Mouse (Mus musculus) macrophage (primary cell): Measurements from ENCODE around the gene Prr36. TPM values are rescaled to one million over a fixed set of nuclear protein-coding genes. Genes with fewer than 3 reads are reported as not detected.
A peak's percentile ranks its signal among the peaks of the same experiment; 100 is the strongest.

ENCODE experiments used
- H3K27ac ChIP-seq: fragments of 350-480 bp; formaldehyde crosslinking; 2 replicates; pipeline ENCODE4 v1.9.0; 2021
- H3K36me3 ChIP-seq: fragments of 350-480 bp; formaldehyde crosslinking; 2 replicates; pipeline ENCODE4 v1.9.0; 2021; ENCODE audit errors: inconsistent target
- H3K4me3 ChIP-seq: fragments of 350-480 bp; formaldehyde crosslinking; 2 replicates; pipeline ENCODE4 v1.9.0; 2021; ENCODE audit errors: inconsistent target
- H3K79me2 ChIP-seq: fragments of 350-480 bp; formaldehyde crosslinking; 2 replicates; pipeline ENCODE4 v1.9.0; 2021; ENCODE audit errors: inconsistent target
- WGBS: methylation state at CpG from one replicate; pipeline ENCODE4 v1.1.7; 2026; ENCODE audit warnings: inconsistent platforms; ENCODE audit not compliant: missing documents; 5-methylcytosine and 5-hydroxymethylcytosine counted together
- polyA plus RNA-seq: library from polyadenylated mRNA; stranded (reverse); fragments of 250-400 nt; gene quantifications from 3 replicates; pipeline ENCODE4 v1.2.4, GENCODE M21; 2018; ENCODE audit warnings: inconsistent platforms

The Prr36 gene
- polyA plus RNA-seq, 1 experiment from 2014 or later, result 0.03 TPM

DNA sequence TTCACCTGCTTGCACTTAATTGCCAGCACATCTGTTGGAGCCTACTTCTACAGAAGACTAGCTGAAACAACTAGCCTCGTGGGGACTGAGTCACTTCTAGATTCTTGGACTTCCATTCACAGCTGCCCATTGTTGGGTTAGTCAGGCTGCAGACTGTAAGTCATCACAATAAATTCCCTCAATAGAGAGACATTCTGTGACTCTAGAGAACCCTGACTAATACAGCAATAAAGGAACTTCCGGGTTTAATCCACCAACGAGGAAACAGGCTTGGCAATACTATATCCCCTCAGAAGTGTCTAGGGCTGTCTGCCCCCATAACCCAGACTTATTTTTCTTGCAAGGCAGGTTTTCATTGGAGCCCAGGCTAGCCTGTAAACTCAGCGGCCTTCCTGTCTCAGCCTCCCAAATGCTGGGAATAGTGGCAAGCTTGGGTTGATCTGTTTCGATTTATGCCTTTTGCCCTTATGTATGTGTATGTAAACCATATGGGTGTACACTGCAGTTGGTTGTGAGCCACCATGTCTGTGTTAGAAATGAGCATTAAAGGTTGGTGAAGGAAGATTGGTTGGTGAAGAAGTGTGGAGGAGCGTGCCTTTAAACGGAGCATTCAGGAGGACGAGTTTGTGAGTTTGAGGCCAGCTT is 35.0 kb upstream of the Prr36 start:
- Histone ChIP-seq H3K79me2 (peaks cover 5% of the 10 kb centered on the region; the same call in 1 of the 2 replicates), H3K27ac (peak overlapping the region; percentile 36), H3K4me3 (peak overlapping the region; percentile 67), H3K36me3 (peaks cover 24% of the 10 kb centered on the region; the same call in 1 of the 2 replicates)
- 44% methylated on average over 8 of the region's 8 CpGs for WGBS

GRCm38 (mm10) chr8:4250306-4250970 is 33.2 kb upstream of the Prr36 start:
- 64% methylated on average over 23 of the region's 26 CpGs for WGBS
- peaks cover 30% of the 10 kb centered on the region for H3K36me3 ChIP-seq
- H3K79me2 ChIP-seq, result peaks cover 5% of the 10 kb centered on the region; the same call in 1 of the 2 replicates
- H3K27ac ChIP-seq, result no peak overlapping the region
- H3K4me3 ChIP-seq, result no peak overlapping the region

- H3K27ac ChIP-seq, result no peak overlapping the region
- 84% methylated on average over 22 of the region's 29 CpGs for WGBS
- H3K36me3 ChIP-seq, result peaks cover 34% of the 10 kb centered on the region
- no peak overlapping the region for H3K4me3 ChIP-seq
- H3K79me2 ChIP-seq, result peaks cover 3% of the 10 kb centered on the region; the same call in 1 of the 2 replicates
Measured at GRCm38 (mm10) chr8:4249213-4249612, 32.0 kb upstream of the Prr36 start.

GRCm38 (mm10) chr8:4247951-4248540 is 30.8 kb upstream of the Prr36 start, which contains the start of gene Tgfbr3l:
Gene Tgfbr3l (plus strand): TSS chr8:4248214.
- 97% methylated on average over 15 of the region's 15 CpGs for WGBS
- Histone ChIP-seq H3K4me3 (no peak within 1 kb of the TSS), H3K36me3 (peaks cover 45% of the 10 kb centered on the region), H3K27ac (no peak within 1 kb of the TSS), H3K79me2 (no peaks in the 10 kb centered on the region; the same call in 1 of the 2 replicates)

DNA sequence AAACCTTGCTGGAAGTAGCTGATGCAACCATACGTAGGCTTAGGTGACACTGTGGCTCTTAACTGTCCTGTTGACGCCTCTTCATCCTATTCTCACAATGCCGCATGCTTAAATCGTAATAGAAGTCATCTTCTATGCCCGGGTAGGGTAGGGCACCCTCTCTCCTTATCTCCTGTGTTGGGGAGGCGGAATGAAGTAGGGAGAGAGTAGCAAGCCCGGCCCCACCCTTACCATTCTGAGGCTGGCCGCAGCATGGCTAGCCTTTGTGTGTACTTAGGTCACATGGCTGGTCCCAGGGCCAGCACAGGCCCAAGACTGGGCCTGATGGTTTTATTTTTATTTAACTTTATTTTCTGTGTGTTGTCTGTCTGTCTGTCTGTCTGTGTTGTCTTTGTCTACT is 30.0 kb upstream of the Prr36 start:
- H3K4me3 ChIP-seq, result no peak overlapping the region
- H3K79me2 ChIP-seq, result peaks cover 8% of the 10 kb centered on the region; the same call in 1 of the 2 replicates
- 97% methylated on average over 8 of the region's 8 CpGs for WGBS
- peaks cover 53% of the 10 kb centered on the region for H3K36me3 ChIP-seq
- no peak overlapping the region for H3K27ac ChIP-seq

GRCm38 (mm10) chr8:4245737-4246136 is 28.5 kb upstream of the Prr36 start:
- Histone ChIP-seq H3K79me2 (peaks cover 23% of the 10 kb centered on the region), H3K4me3 (no peak overlapping the region), H3K36me3 (peaks cover 53% of the 10 kb centered on the region), H3K27ac (no peak overlapping the region)
- WGBS, result 96% methylated on average over 13 of the region's 13 CpGs

GRCm38 (mm10) chr8:4245061-4245460 is 27.8 kb upstream of the Prr36 start:
- H3K79me2 ChIP-seq, result peaks cover 29% of the 10 kb centered on the region
- WGBS, result 98% methylated on average over 5 of the region's 5 CpGs
- no peak overlapping the region for H3K4me3 ChIP-seq
- no peak overlapping the region for H3K27ac ChIP-seq
- H3K36me3 ChIP-seq, result peaks cover 53% of the 10 kb centered on the region

GRCm38 (mm10) chr8:4239193-4239890 is 22.1 kb upstream of the Prr36 start:
- Histone ChIP-seq H3K79me2 (peaks cover 41% of the 10 kb centered on the region), H3K4me3 (peak overlapping the region; percentile 92), H3K27ac (peak overlapping the region; percentile 73), H3K36me3 (peaks cover 20% of the 10 kb centered on the region)
- WGBS, result 6% methylated on average over 19 of the region's 19 CpGs

- Histone ChIP-seq H3K36me3 (peaks cover 13% of the 10 kb centered on the region), H3K79me2 (peaks cover 41% of the 10 kb centered on the region), H3K4me3 (peak within 1 kb of the TSS; percentile 92), H3K27ac (peak within 1 kb of the TSS; percentile 87)
- 1% methylated on average over 67 of the region's 71 CpGs for WGBS
Measured at GRCm38 (mm10) chr8:4238434-4239192, 21.4 kb upstream of the Prr36 start, which contains the start of the genes Map2k7 and Gm49320. Gene Map2k7 (plus strand): TSS chr8:4238740. Gene Gm49320 (plus strand): TSS chr8:4238865.

DNA sequence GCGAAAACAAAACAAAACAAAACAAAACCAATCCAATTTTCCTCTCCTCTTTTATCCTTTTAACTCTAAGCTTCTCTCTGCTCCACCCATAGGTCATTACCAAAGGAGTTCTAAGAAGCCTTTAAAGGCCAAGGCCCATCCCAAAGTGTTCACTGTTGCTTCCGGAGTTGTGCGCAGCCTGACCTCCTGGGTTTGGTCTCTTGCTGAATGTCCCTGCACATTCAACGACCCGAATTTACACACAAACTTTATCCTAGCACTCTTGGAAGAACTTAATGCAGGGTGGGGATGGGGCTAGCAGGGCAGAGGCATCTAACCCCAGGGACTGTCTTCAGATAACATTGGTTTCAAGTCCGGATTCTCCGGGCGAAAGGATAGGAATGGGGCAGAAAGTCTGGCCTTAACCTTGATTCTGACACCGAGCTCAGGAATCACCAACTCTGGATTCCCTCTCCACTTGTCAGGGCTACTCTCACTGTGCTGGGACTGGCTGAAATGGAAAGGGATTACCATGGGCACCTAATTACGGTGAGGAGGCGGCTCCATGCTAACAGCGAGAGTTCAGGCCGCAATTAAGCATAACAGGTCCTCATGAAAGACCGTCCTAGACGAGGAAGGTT is 20.7 kb upstream of the Prr36 start:
- Histone ChIP-seq H3K36me3 (peaks cover 6% of the 10 kb centered on the region; the same call in 1 of the 2 replicates), H3K79me2 (peaks cover 40% of the 10 kb centered on the region), H3K4me3 (peak overlapping the region; percentile 56), H3K27ac (peak overlapping the region; percentile 87)
- WGBS, result 24% methylated on average over 15 of the region's 15 CpGs

DNA sequence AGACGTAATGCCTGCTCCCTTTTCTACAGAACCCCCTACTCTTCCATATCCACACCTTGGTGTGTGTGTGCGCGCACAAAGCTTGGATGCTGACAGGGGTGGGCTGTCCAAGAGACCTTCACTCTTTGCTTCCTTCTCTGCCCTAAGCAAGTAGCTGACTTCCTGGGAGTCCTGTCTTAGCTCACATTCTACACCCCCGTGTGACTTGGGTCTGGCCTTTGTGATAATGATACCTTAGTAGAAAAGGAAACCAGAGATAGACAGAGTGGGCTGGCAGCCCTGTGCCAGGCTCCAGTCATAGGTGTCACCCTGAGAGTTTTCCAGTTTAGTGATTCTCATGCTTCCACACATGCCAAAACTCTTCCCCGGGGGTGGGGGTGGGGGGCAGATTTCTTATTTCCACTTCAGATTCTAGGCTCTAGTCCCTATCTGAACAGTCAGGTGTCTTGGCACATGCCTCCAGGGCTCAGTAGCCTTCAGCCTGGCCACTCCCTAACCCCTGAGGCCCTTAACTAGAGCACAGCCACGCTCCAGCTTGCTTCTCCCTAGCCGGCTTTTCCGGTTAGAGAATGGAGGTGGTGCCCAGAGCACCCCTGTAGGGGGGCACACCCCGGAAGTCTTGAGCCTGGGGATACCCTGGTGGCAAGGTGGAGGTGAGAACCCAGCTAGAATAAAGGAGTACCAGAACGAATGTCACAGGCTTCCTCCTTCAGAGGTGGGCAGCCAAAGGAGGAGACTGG is 13.5 kb upstream of the Prr36 start:
- WGBS, result 76% methylated on average over 10 of the region's 10 CpGs
- Histone ChIP-seq H3K79me2 (no peaks in the 10 kb centered on the region), H3K4me3 (no peak overlapping the region), H3K36me3 (no peaks in the 10 kb centered on the region), H3K27ac (no peak overlapping the region)

- H3K36me3 ChIP-seq, result no peaks in the 10 kb centered on the region
- WGBS, result 87% methylated on average over 5 of the region's 5 CpGs
- H3K4me3 ChIP-seq, result no peak overlapping the region
- no peak overlapping the region for H3K27ac ChIP-seq
- no peaks in the 10 kb centered on the region for H3K79me2 ChIP-seq
Measured at GRCm38 (mm10) chr8:4229784-4230183, 12.5 kb upstream of the Prr36 start.

GRCm38 (mm10) chr8:4227919-4228318 is 10.7 kb upstream of the Prr36 start:
- Histone ChIP-seq H3K27ac (no peak overlapping the region), H3K79me2 (no peaks in the 10 kb centered on the region), H3K4me3 (no peak overlapping the region), H3K36me3 (no peaks in the 10 kb centered on the region)
- 96% methylated on average over 4 of the region's 4 CpGs for WGBS
